Mouse (Mus musculus): Measurements from ENCODE around the gene Vps4a. TPM values are rescaled to one million over a fixed set of nuclear protein-coding genes. Genes with fewer than 3 reads are reported as not detected.

Gene Vps4a
- total RNA-seq, 2 experiments from 2014 or later = 54.2 to 59.1 TPM

DNA sequence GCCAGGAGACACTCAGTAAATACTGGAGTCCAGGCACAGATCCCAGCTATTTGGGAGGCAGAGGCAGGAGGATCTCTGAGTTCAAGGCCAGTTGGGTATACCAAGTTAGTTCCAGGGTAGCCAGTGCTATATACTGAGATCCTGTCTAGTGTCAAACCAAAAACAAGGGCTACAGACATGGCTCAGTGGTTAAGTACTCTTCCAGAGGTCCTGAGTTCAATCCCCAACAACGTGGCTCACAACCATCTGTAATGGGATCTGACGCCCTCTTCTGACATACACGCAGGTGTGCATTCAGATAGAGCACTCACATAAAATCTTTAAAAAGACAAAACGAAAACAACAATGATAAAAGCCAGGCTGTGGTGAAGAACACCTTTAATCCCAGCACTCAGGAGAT lies 18.5 kb downstream of the Vps4a start:
- no peak for DNase-seq

- DNase-seq = no peak
Observed at GRCm38 (mm10) chr8:107052046-107052445, 21.0 kb downstream of the Vps4a start.

- DNase-seq = peak; percentile 95
Observed at GRCm38 (mm10) chr8:107056076-107056972, 25.3 kb downstream of the Vps4a start, which contains the start of the genes Cog8 and Nip7. Gene Cog8 (minus strand): TSS chr8:107056689. Gene Nip7 (plus strand): TSS chr8:107056877.

DNA sequence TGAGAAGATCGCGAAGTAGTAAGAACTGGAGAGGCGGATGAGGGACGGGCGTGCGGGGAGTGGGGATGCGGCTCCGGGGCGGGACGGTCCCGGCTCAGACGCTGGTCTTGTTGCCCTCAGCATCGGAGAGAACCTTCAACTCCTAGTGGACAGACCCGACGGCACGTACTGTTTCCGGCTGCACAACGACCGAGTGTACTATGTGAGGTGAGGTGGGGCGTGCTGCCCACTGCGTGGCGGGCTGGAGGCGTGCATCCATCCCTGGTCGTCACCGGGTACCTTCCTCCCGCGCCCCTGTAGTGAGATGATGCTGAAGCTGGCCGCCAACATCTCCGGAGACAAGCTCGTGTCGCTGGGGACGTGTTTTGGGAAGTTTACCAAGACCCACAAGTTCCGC lies 25.9 kb downstream of the Vps4a start:
- no peak for DNase-seq

DNA sequence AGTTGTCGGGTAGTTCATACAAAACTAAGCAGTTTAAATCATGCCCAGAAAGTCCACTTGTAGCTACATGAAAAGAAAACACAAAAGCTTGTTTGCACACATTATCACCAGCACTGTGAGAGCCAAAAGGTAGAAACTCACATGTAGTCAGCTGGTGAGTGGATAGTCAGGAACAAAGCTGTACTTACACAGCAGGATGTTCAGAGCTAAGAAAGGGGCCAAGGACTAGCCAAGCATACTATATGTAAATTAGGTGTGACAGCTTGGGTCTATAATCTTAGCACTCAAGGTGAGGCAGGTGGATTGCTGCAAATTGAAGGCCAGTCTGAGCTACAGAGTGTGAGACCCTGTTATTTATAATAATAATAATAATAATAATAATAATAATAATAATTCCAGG lies 31.6 kb downstream of the Vps4a start:
- no peak for DNase-seq

GRCm38 (mm10) chr8:107065511-107066496 lies 34.8 kb downstream of the Vps4a start, which contains the start of gene Tmed6:
Gene Tmed6 (minus strand): TSS chr8:107065644.
- peak; percentile 28 for DNase-seq

GRCm38 (mm10) chr8:107073706-107074105 lies 42.7 kb downstream of the Vps4a start:
- no peak for DNase-seq

GRCm38 (mm10) chr8:107074128-107074527 lies 43.1 kb downstream of the Vps4a start:
- DNase-seq = no peak

DNA sequence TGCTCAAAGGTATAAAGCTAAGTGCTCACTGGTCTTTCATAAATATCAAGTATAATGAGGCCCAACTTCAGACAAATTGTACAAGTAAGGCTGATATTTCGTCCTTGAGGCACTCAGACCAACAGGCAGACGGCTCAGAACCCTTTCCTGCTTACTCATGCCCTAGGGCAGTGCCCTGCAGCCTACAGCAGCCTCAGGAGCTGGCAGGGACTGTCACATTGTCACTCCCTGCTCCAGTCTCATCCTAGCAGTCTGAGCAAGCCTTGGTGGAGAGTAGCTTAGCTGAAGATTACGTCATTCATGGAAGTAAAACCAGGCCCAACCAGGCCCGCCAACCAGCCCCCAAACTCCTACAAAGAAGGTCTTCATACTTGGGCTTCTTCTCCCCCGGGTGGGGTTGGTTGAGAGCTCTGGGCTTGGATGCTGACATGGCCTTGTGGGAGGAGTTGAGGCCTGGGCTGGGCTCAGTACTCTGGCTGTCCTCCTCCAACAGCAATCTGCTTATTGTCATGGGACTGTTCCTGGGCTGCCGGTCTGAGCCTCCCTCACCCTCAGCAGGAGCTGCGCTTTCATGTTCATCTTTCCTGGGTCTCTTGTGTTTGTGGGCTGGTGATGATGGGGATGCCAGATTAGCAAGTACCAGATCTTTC lies 45.3 kb downstream of the Vps4a start:
- peak; percentile 32 for DNase-seq

DNA sequence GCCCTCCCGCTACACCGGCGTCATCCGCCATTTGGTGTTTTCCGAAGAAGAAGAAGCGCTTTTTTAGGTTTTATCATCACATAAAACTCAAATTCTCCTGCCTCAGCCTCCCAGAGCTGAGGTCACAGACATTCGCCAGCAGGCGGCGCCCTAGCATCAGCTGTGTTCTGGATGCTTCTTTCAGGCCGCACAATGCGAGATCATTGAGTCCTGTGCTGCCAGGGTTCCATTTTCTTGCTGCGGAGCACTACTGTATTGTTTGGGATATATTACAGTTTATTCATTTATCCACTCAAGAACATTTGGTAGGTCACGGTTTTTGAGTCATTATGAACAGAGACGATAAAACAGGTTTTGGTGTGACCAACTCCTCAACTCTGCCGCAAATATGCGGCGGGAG lies 54.3 kb downstream of the Vps4a start:
- DNase-seq = no peak

DNA sequence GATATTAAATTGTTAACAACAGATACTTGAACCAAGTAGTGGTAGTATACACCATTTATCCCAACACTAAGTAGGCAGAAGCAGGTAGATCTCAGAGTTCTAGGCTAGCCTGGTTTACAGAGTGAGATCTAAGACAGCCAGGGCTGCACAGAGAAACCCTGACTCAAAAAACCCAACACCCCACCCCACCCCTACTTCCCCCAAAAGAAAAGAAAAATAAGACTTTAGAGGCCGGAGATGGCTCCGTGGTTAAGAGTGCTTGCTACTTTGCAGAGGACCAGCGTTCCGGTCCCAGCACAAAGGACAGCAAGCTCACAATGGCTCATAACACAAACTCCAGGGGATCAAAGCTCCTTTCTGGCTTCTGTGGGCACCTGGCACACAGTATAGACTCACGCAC lies 55.0 kb downstream of the Vps4a start:
- DNase-seq = no peak

GRCm38 (mm10) chr8:107088526-107089063 lies 57.6 kb downstream of the Vps4a start:
- no peak for DNase-seq

GRCm38 (mm10) chr8:107090531-107090930 lies 59.5 kb downstream of the Vps4a start:
- DNase-seq = no peak

Other genes with a start within 250 kb of the Vps4a start
- 1 to 10 TPM; 1.3 to 2.4 TPM for gene Has3, start 161.0 kb upstream of the Vps4a start, total RNA-seq (2021)
- gene Utp4, start 137.6 kb upstream of the Vps4a start, total RNA-seq (2021) = 10 to 100 TPM; 25.1 to 30.1 TPM
- 10 to 100 TPM; 26.5 to 27.5 TPM for gene Sntb2, start 95.5 kb upstream of the Vps4a start, total RNA-seq (2021)
- 10 to 100 TPM; 39.0 TPM for gene Pdf, start 17.4 kb downstream of the Vps4a start, total RNA-seq (2021)
- 10 to 100 TPM; 16.9 to 18.3 TPM for gene Cog8, start 25.5 kb downstream of the Vps4a start, total RNA-seq (2021)
- 10 to 100 TPM; 37.4 to 41.1 TPM for gene Nip7, start 25.7 kb downstream of the Vps4a start, total RNA-seq (2021)
- not detected for gene Tmed6, start 34.4 kb downstream of the Vps4a start, total RNA-seq (2021)
- 10 to 100 TPM; 20.2 to 25.1 TPM for gene Terf2, start 65.3 kb downstream of the Vps4a start, total RNA-seq (2021)
- gene Cyb5b, start 119.4 kb downstream of the Vps4a start, total RNA-seq (2021) = 10 to 100 TPM; 55.6 to 59.6 TPM